Mouse (Mus musculus) layer of hippocampus, adult 18-20 months (tissue): ENCODE measurements at regions not wholly inside any gene's neighbourhood (a gene's known extent, or its start where the extent isn't known, plus 50 kb on each side); places are given as distances from the start of the nearest gene placed in this dataset.
A peak's percentile ranks its signal among the peaks of the same experiment; 100 is the strongest.

Experiments
- DNase-seq, 2 experiments: peaks; one replicate each; pipeline ENCODE4 v3.0.0; 2022; ENCODE audit warnings: low spot score in 2 of 2

GRCm38 (mm10) chr14:112142668-112143067, 467.8 kb downstream of the Slitrk5 start:
- no peak for DNase-seq

- DNase-seq, result peak in 1 of 2 experiments; percentile 11
Measured at GRCm38 (mm10) chr14:112153950-112154349, 479.1 kb downstream of the Slitrk5 start.
